Mouse (Mus musculus): ENCODE results near the gene Sertad4. TPM values are rescaled to one million over a fixed set of nuclear protein-coding genes. Genes with fewer than 3 reads are reported as not detected.

Sertad4 gene
- total and polyA plus RNA-seq, 3 experiments = not detected

DNA sequence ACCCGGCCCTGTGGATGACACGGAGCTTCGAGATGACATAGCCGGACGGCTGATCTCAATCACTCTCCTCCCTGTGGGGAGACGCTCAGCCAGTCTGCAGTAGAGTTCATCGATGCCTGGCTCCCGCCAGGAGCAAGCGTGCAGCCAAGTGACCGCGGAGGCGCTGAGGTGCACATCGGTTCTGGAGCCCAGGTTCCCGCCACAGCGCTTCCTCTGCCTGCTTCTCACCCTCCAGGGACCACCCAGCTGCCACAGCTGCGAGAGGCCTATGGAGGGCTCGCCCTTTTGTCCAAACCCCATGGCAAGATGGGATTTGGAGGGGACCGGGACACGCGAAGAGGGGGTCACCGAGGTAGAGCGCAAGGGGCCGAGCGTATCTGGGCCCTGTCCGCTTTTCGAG lies 22.0 kb downstream of the Sertad4 start (continued):
- no peak for TF ChIP-seq MXI1 (IDR thresholded peaks at IDR 0.05; ENCODE audit: low read depth, low read length)

DNA sequence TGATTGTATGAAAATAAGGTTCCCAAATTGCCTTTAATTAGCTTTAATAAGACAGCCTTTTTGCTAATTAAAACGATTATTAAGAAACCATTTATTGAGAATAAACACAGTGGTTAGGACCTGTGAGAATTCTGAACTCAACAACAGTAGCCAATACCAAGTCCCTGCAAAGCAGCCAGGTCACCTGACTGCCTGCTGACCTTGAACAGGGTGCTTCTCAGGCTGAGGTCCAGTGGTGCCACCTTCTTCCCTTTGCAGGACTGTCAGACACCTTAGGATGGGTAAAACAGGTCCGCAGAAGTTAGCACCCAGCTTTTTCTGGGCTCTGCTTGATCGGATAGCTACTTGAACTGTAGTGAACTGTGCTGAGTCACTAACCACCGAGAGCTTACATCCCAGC lies 22.5 kb downstream of the Sertad4 start:
- H3K27me3 ChIP-seq (ENCODE audit: control insufficient read depth in 1 of 2, insufficient read depth in 2 of 2, low read length in 2 of 2) = no peaks in the 10 kb centered on the region
- H3K36me3 ChIP-seq (ENCODE audit: control insufficient read depth in 1 of 2, insufficient read depth in 2 of 2, low read length in 2 of 2) = no peaks in the 10 kb centered on the region
- H3K4me1 ChIP-seq (ENCODE audit: control insufficient read depth in 1 of 2, insufficient read depth in 2 of 2, low read length in 2 of 2) = no peaks in the 10 kb centered on the region
- H3K4me3 ChIP-seq (ENCODE audit: control insufficient read depth in 1 of 2, insufficient read depth in 1 of 2, low read depth in 2 of 2, low read length in 2 of 2) = no peak overlapping the region
- no peaks in the 10 kb centered on the region for H3K9me3 ChIP-seq (replicated peaks; ENCODE audit: insufficient read depth, low read length)
- no peak for DNase-seq (ENCODE audit: low read depth, low spot score)
- no peak for TF ChIP-seq POLR2A (IDR thresholded peaks at IDR 0.05; ENCODE audit: control insufficient read depth in 1 of 2, insufficient read depth in 1 of 2, low read depth in 1 of 2, low read length in 2 of 2, poor library complexity in 1 of 2)
- TF ChIP-seq KAT2A (conservative IDR thresholded peaks at IDR 0.05; ENCODE audit: low read depth, low read length) = no peak
- no peak for TF ChIP-seq ZKSCAN1 (IDR thresholded peaks at IDR 0.05; ENCODE audit: low read depth, low read length)
- no peak for TF ChIP-seq MAFK (IDR thresholded peaks at IDR 0.05; ENCODE audit: borderline replicate concordance, low read depth, low read length)
- TF ChIP-seq MXI1 (IDR thresholded peaks at IDR 0.05; ENCODE audit: low read depth, low read length) = no peak
- TF ChIP-seq ETS1 (IDR thresholded peaks at IDR 0.05; ENCODE audit: low read depth, low read length) = no peak
- TF ChIP-seq JUND (IDR thresholded peaks at IDR 0.05; ENCODE audit: low read depth, low read length) = no peak
- TF ChIP-seq MAZ (IDR thresholded peaks at IDR 0.05; ENCODE audit: low read depth, low read length) = no peak
- TF ChIP-seq POLR2AphosphoS2 (IDR thresholded peaks at IDR 0.05; ENCODE audit: low read length) = no peak
- no peak for TF ChIP-seq TBP (IDR thresholded peaks at IDR 0.05; ENCODE audit: low read depth, low read length)
- no peak for TF ChIP-seq SIN3A (IDR thresholded peaks at IDR 0.05; ENCODE audit: low read length)
- no peak for TF ChIP-seq ZNF384 (IDR thresholded peaks at IDR 0.05; ENCODE audit: low read depth, low read length)
- TF ChIP-seq CHD2 (IDR thresholded peaks at IDR 0.05; ENCODE audit: low read length) = no peak
- no peak for TF ChIP-seq ZMIZ1 (IDR thresholded peaks at IDR 0.05; ENCODE audit: low read depth, low read length)
- TF ChIP-seq USF2 (IDR thresholded peaks at IDR 0.05; ENCODE audit: borderline replicate concordance in 1 of 2, insufficient read depth in 1 of 2, low read depth in 1 of 2, low read length in 2 of 2) = no peak
- no peak for TF ChIP-seq MYB (IDR thresholded peaks at IDR 0.05; ENCODE audit: low read depth, low read length)
- TF ChIP-seq USF1 (IDR thresholded peaks at IDR 0.05; ENCODE audit: low read depth, low read length) = no peak
- no peak for TF ChIP-seq GABPA (IDR thresholded peaks at IDR 0.05; ENCODE audit: low read depth, low read length)
- no peak for TF ChIP-seq POLR2AphosphoS5 (IDR thresholded peaks at IDR 0.05; ENCODE audit: borderline replicate concordance, low read depth, low read length)
- no peak for TF ChIP-seq NELFE (IDR thresholded peaks at IDR 0.05; ENCODE audit: low read depth, low read length)
- no peaks in the 10 kb centered on the region for H3K79me2 ChIP-seq (ENCODE audit: control insufficient read depth, insufficient read depth, low read length, poor library complexity)
- no peak overlapping the region for H3K9ac ChIP-seq (ENCODE audit: control insufficient read depth, low read depth, low read length, poor library complexity, severe bottlenecking)
- H3K27ac ChIP-seq (ENCODE audit: control insufficient read depth, low read depth, low read length) = no peak overlapping the region

DNA sequence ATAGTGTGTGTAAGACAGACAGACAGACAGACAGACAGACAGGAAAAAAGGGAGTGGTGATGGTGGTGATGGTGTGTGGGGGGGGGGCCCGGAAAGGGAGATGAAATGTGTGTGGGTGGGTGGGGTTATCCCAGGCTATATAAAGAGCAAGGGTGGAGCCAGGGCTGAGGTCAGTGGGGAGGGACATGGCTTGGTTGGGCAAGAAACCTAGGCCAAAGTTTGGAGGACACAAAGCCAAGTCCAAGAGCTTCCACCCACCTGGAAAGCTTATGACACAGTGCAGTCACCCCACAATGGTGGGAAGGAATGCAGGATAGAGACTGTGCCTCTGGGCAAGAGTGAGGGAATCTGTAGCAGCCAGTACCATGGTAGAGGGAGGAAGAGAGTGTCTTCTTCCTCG lies 23.2 kb downstream of the Sertad4 start:
- Histone ChIP-seq H3K79me2 (ENCODE audit: control insufficient read depth, insufficient read depth, low read length, poor library complexity) (no peaks in the 10 kb centered on the region), H3K4me1 (ENCODE audit: control insufficient read depth in 1 of 2, insufficient read depth in 2 of 2, low read length in 2 of 2) (no peaks in the 10 kb centered on the region), H3K9ac (ENCODE audit: control insufficient read depth, low read depth, low read length, poor library complexity, severe bottlenecking) (no peak overlapping the region), H3K4me3 (ENCODE audit: control insufficient read depth in 1 of 2, insufficient read depth in 1 of 2, low read depth in 2 of 2, low read length in 2 of 2) (no peak overlapping the region), H3K9me3 (replicated peaks; ENCODE audit: insufficient read depth, low read length) (no peaks in the 10 kb centered on the region), H3K36me3 (ENCODE audit: control insufficient read depth in 1 of 2, insufficient read depth in 2 of 2, low read length in 2 of 2) (no peaks in the 10 kb centered on the region), H3K27ac (ENCODE audit: control insufficient read depth, low read depth, low read length) (no peak overlapping the region), H3K27me3 (ENCODE audit: control insufficient read depth in 1 of 2, insufficient read depth in 2 of 2, low read length in 2 of 2) (no peaks in the 10 kb centered on the region)
- DNase-seq (ENCODE audit: low read depth, low spot score) = no peak
- TF ChIP-seq KAT2A (conservative IDR thresholded peaks at IDR 0.05; ENCODE audit: low read depth, low read length) (no peak), POLR2A (IDR thresholded peaks at IDR 0.05; ENCODE audit: control insufficient read depth in 1 of 2, insufficient read depth in 1 of 2, low read depth in 1 of 2, low read length in 2 of 2, poor library complexity in 1 of 2) (no peak), POLR2AphosphoS2 (IDR thresholded peaks at IDR 0.05; ENCODE audit: low read length) (no peak), BHLHE40 (IDR thresholded peaks at IDR 0.05; ENCODE audit: borderline replicate concordance, low read depth, low read length) (no peak), TCF12 (IDR thresholded peaks at IDR 0.05; ENCODE audit: low read depth, low read length) (no peak), JUND (IDR thresholded peaks at IDR 0.05; ENCODE audit: low read depth, low read length) (no peak), UBTF (IDR thresholded peaks at IDR 0.05; ENCODE audit: borderline replicate concordance, insufficient read depth, low read depth, low read length) (no peak), ZKSCAN1 (IDR thresholded peaks at IDR 0.05; ENCODE audit: low read depth, low read length) (no peak), E2F4 (IDR thresholded peaks at IDR 0.05; ENCODE audit: borderline replicate concordance, low read depth, low read length) (no peak), CHD2 (IDR thresholded peaks at IDR 0.05; ENCODE audit: low read length) (no peak), MYB (IDR thresholded peaks at IDR 0.05; ENCODE audit: low read depth, low read length) (no peak), CTCF (IDR thresholded peaks at IDR 0.05 in 2 of 3, conservative IDR thresholded peaks at IDR 0.05 in 1 of 3; ENCODE audit: control insufficient read depth in 1 of 3, insufficient read depth in 1 of 3, low read depth in 2 of 3, low read length in 3 of 3, poor library complexity in 1 of 3, severe bottlenecking in 1 of 3) (no peak), ZNF384 (IDR thresholded peaks at IDR 0.05; ENCODE audit: low read depth, low read length) (no peak), SMC3 (IDR thresholded peaks at IDR 0.05; ENCODE audit: low read depth, low read length) (no peak)
